Mouse (Mus musculus) layer of hippocampus, adult 18-20 months (tissue): ENCODE results near the gene Faap24. TPM values are rescaled to one million over a fixed set of nuclear protein-coding genes. Genes with fewer than 3 reads are reported as not detected.

Source experiments
- DNase-seq, 2 experiments: peaks; one replicate each; pipeline ENCODE4 v3.0.0; 2022; ENCODE audit warnings: low spot score in 2 of 2
- total RNA-seq, 2 experiments: library from RNA; stranded (reverse); gene quantifications; 2 replicates each; pipeline ENCODE4 v1.2.3; 2021

Faap24 gene
- total RNA-seq, 2 experiments from 2014 or later = 6.2 to 6.3 TPM

- DNase-seq = no peak
Measured at GRCm38 (mm10) chr7:35371096-35371495, 25.5 kb downstream of the Faap24 start.

GRCm38 (mm10) chr7:35365161-35365910 lies 31.3 kb downstream of the Faap24 start:
- DNase-seq = no peak

DNA sequence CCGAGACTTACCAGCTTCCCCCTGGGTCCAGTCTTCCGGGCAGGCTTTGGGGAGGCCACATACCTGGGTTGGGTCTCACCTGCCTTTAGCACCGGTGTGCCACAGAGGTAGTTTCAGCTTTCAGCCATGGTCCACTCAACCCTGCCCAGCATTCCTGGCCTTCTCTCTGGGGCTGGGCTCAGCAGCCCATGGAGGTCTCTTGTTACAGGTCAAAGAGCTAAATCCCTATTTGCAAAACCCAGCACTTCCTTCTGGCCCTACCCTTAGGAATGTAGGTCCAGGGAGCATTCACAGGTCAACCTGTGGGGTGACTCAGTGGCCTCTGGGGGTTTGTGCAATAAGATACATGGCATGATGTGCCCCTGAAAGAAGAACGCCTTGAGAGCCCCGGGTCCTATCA lies 33.8 kb downstream of the Faap24 start:
- no peak for DNase-seq

- no peak for DNase-seq
Measured at GRCm38 (mm10) chr7:35362253-35362652, 34.4 kb downstream of the Faap24 start.

- DNase-seq = no peak
Measured at GRCm38 (mm10) chr7:35357621-35358020, 39.0 kb downstream of the Faap24 start.

- no peak for DNase-seq
Measured at GRCm38 (mm10) chr7:35355303-35355872, 41.2 kb downstream of the Faap24 start.

GRCm38 (mm10) chr7:35353306-35353705 lies 43.3 kb downstream of the Faap24 start:
- DNase-seq = no peak

DNA sequence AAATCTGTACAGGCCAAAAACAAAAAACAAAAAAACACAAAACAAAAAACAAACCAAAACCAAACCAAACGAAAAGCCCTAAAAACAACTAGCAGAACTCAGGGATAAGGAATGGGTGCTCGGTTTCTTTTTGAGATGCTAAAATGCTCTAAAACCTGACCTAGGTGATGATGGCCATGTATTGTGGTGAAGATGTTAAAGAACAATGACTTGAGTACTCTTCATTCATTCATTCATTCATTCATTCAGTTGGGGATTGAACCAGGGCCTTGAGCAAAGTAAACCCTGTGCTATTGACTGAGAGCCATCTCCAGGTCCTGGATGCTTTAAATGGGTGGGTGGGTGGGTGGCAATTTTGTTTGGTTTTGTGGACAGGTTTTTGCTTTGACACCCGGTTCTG lies 45.5 kb downstream of the Faap24 start:
- DNase-seq = no peak

- no peak for DNase-seq
Measured at GRCm38 (mm10) chr7:35349886-35350684, 46.6 kb downstream of the Faap24 start.

- no peak for DNase-seq
Measured at GRCm38 (mm10) chr7:35349022-35349421, 47.6 kb downstream of the Faap24 start.

GRCm38 (mm10) chr7:35347918-35348700 lies 48.5 kb downstream of the Faap24 start:
- no peak for DNase-seq

- DNase-seq = no peak
Measured at GRCm38 (mm10) chr7:35344785-35345330, 51.8 kb downstream of the Faap24 start.

- DNase-seq = peak in 1 of 2 experiments; percentile 7
Measured at GRCm38 (mm10) chr7:35342498-35342897, 54.1 kb downstream of the Faap24 start.

Other genes starting within 250 kb of the Faap24 start
- 10 to 100 TPM; 39.2 to 44.8 TPM for gene Slc7a10, start 210.5 kb downstream of the Faap24 start, total RNA-seq
- 10 to 100 TPM; 75.2 to 77.5 TPM for gene Lrp3, start 181.3 kb downstream of the Faap24 start, total RNA-seq
- 10 to 100 TPM; 26.5 to 30.1 TPM for gene Gpatch1, start 78.4 kb downstream of the Faap24 start, total RNA-seq
- gene Rhpn2, start 62.7 kb downstream of the Faap24 start, total RNA-seq = 1 to 10 TPM; 7.3 to 9.1 TPM
- gene Cep89, start 199 bp upstream of the Faap24 start, total RNA-seq = 10 to 100 TPM; 11.2 to 16.9 TPM
- gene Slc7a9, start 52.0 kb upstream of the Faap24 start, total RNA-seq = not detected
- under 1 TPM; 0.27 to 0.56 TPM for gene Tdrd12, start 140.9 kb upstream of the Faap24 start, total RNA-seq
- gene Nudt19, start 159.5 kb upstream of the Faap24 start, total RNA-seq = 10 to 100 TPM; 62.4 to 65.4 TPM
- gene Rgs9bp, start 188.7 kb upstream of the Faap24 start, total RNA-seq = under 1 TPM; 0.22 to 0.23 TPM
- gene Ankrd27, start 189.4 kb upstream of the Faap24 start, total RNA-seq = 10 to 100 TPM; 36.2 to 37.8 TPM